Comparison of ENCODE assay signal across 19 mouse cellular contexts in the genomic region with DNA sequence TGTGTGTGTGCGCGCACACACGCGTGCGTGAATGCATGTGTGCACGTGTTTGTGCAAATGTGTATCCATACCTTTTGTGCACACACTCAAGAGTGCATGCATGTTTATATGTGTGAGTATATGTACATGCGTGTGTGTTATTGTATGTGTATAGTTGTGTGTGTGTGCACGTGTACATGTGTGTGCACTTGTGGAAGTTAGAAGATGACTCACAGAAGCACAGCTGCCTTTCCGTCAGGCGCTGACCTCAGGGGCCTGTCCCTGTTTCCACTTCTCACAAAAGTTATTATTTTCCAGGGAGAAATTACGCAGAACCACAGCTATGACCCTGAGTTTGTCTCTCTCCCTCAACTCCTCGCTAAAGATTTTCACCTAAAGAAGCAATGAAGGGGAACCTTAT. TPM values are rescaled to one million over a fixed set of nuclear protein-coding genes. Genes with fewer than 3 reads are reported as not detected.
DNase-seq lines count a peak whose midpoint lies in the region; TF ChIP-seq lines count a peak whose summit lies in the region.
"Had no signal": no experiment of that assay in that cellular context is flagged by ENCODE, and none has a peak within 500 bp of the region (broad histone marks: within the 10 kb centered on the region; RNA-seq: fewer than 3 reads in every experiment).

No protein-coding gene starts in this region.

- no peaks in the 10 kb centered on the region for H3K36me3 ChIP-seq in CH12.LX (replicated peaks in 1 of 2; ENCODE audit: control insufficient read depth in 1 of 2, insufficient read depth in 1 of 2, low read length in 1 of 2)
- H3K36me3 ChIP-seq: G1E had no signal

- no peak overlapping the region for H3K4me3 ChIP-seq in CH12.LX (replicated peaks in 1 of 3; ENCODE audit: low read depth in 2 of 3, low read length in 2 of 3, poor library complexity in 1 of 3)

- no peak overlapping the region for H3K9ac ChIP-seq in CH12.LX (ENCODE audit: insufficient read depth, low read depth)

- no peak overlapping the region for H3K27ac ChIP-seq in CH12.LX (ENCODE audit: insufficient read depth, low read depth)

- DNase-seq in CH12.LX (ENCODE audit: extremely low read depth): no peak
- no peak for DNase-seq in layer of hippocampus, postnatal 14 days (ENCODE audit: low spot score in 2 of 2)
- DNase-seq: adrenal gland, adult 2 months; adrenal gland, adult 8-10 months; adrenal gland, postnatal 10 days; adrenal gland, postnatal 14 days; adrenal gland, postnatal 25 days; adrenal gland, postnatal 36 days; B cell, adult 2 months; cerebellum, adult 11 months; cerebellum, adult 11-12 months; cerebellum, adult 18-20 months; cerebellum, adult 2 months; cerebellum, adult 8-10 months had no signal

- H3K4me1 ChIP-seq in CH12.LX (ENCODE audit: control insufficient read depth in 1 of 2, insufficient read depth in 2 of 2): peaks cover 19 to 62% of the 10 kb centered on the region in 2 experiments

- H3K9me3 ChIP-seq in CH12.LX (replicated peaks; ENCODE audit: low read length): peaks cover 3% of the 10 kb centered on the region
- H3K9me3 ChIP-seq: G1E had no signal

- no peak overlapping the region for H3K4me2 ChIP-seq in CH12.LX (ENCODE audit: insufficient read depth, low read depth, poor library complexity, severe bottlenecking)

- dilution Hi-C loops in CH12.LX (cut with MboI; ENCODE audit: extremely low pct_ligation_motif_present, extremely low pct_unique_long_range_greater_than_20kb, low sequenced_read_pairs): no loop called here

- peak; percentile 80 for TF ChIP-seq EP300 in CH12.LX (IDR thresholded peaks at IDR 0.05; ENCODE audit: low read length)

- no peak for TF ChIP-seq CTCF in CH12.LX (conservative IDR thresholded peaks at IDR 0.05 in 1 of 2, IDR thresholded peaks at IDR 0.05 in 1 of 2; ENCODE audit: low read depth in 2 of 2, low read length in 2 of 2)

- no peak for TF ChIP-seq RAD21 in CH12.LX (IDR thresholded peaks at IDR 0.05; ENCODE audit: low read depth, low read length)

- peaks cover 7% of the 10 kb centered on the region for H3K27me3 ChIP-seq in CH12.LX (replicated peaks)
- H3K27me3 ChIP-seq: Patski had no signal

- no peak for TF ChIP-seq POLR2A in CH12.LX (IDR thresholded peaks at IDR 0.05; ENCODE audit: low read depth, low read length)

- in situ Hi-C loops in CH12.LX (cut with MboI; ENCODE audit: low pct_ligation_motif_present, low pct_unique_long_range_greater_than_20kb, low sequenced_read_pairs): no loop called here

- no peaks in the 10 kb centered on the region for H3K79me2 ChIP-seq in CH12.LX (replicated peaks; ENCODE audit: control insufficient read depth, extremely low read depth, insufficient read depth, poor library complexity, severe bottlenecking)

TF ChIP-seq in CH12.LX, 34 proteins besides CTCF, POLR2A, EP300 and RAD21:
- 0 out of 2 replicates have a peak, but pooled peaks have one; percentile 3 for TF ChIP-seq NRF1 (IDR thresholded peaks at IDR 0.05; ENCODE audit: low read depth, low read length)
- no peak for TF ChIP-seq HCFC1 (IDR thresholded peaks at IDR 0.05; ENCODE audit: low read depth, low read length)
- peak; percentile 25; the same call in 1 of the 2 replicates for TF ChIP-seq RCOR1 (conservative IDR thresholded peaks at IDR 0.05; ENCODE audit: low read depth, low read length)
- TF ChIP-seq BHLHE40 (IDR thresholded peaks at IDR 0.05; ENCODE audit: low read depth, low read length): peak; percentile 98
- TF ChIP-seq MXI1 (IDR thresholded peaks at IDR 0.05; ENCODE audit: low read depth, low read length): peak; percentile 43; the same call in 1 of the 2 replicates
- TF ChIP-seq GABPA (IDR thresholded peaks at IDR 0.05; ENCODE audit: insufficient replicate concordance, low read depth, low read length): no peak
- peak; percentile 96 for TF ChIP-seq ETS1 (conservative IDR thresholded peaks at IDR 0.05; ENCODE audit: low read depth, low read length)
- no peak for TF ChIP-seq USF1 (IDR thresholded peaks at IDR 0.05; ENCODE audit: low read depth, low read length)
- TF ChIP-seq KAT2A (IDR thresholded peaks at IDR 0.05; ENCODE audit: insufficient replicate concordance, low read length): no peak
- TF ChIP-seq E2F4 (IDR thresholded peaks at IDR 0.05; ENCODE audit: insufficient replicate concordance, low read depth, low read length): no peak
- no peak for TF ChIP-seq TBP (conservative IDR thresholded peaks at IDR 0.05; ENCODE audit: low read depth, low read length)
- peak; percentile 79; the same call in 1 of the 2 replicates for TF ChIP-seq MAX (IDR thresholded peaks at IDR 0.05; ENCODE audit: low read length)
- TF ChIP-seq MEF2A (IDR thresholded peaks at IDR 0.05; ENCODE audit: borderline replicate concordance, low read depth, low read length): peak; percentile 70; the same call in 1 of the 2 replicates
- no peak for TF ChIP-seq ZMIZ1 (IDR thresholded peaks at IDR 0.05; ENCODE audit: low read depth, low read length)
- TF ChIP-seq TCF12 (IDR thresholded peaks at IDR 0.05; ENCODE audit: low read depth, low read length): peak; percentile 87
- TF ChIP-seq IRF4 (IDR thresholded peaks at IDR 0.05; ENCODE audit: low read depth, low read length): peak; percentile 68; the same call in 1 of the 2 replicates
- TF ChIP-seq MYC (IDR thresholded peaks at IDR 0.05; ENCODE audit: low read depth, low read length): 0 out of 2 replicates have a peak, but pooled peaks have one; percentile 47

RNA-seq across cellular contexts. Expression of gene Gng7, which starts 30.5 kb away (rescaled TPM):
- 0.46 and 0.47 TPM in 2 replicates for total RNA-seq in CH12.LX (2012; rRNA removed)
- not detected in 2 replicates for total RNA-seq in CH12.LX (2014; rRNA removed)
- polyA plus RNA-seq in CH12.LX (2012; ENCODE audit: insufficient read length, low read depth): 0.24 and 0.68 TPM in 2 replicates
- 100 to 1,000 TPM; 170 to 173 TPM for total RNA-seq in layer of hippocampus, postnatal 14 days (2021)
- polyA plus RNA-seq: activated CD4-positive, CD25-positive, alpha-beta regulatory T cell, adult 4 months had no signal

RNA-seq across cellular contexts. Expression of gene Diras1, which starts 41.2 kb away (rescaled TPM):
- total RNA-seq in CH12.LX (2012; rRNA removed): not detected in 2 replicates
- not detected in 2 replicates for total RNA-seq in CH12.LX (2014; rRNA removed)
- not detected in 2 replicates for polyA plus RNA-seq in CH12.LX (2012; ENCODE audit: insufficient read length, low read depth)
- total RNA-seq in layer of hippocampus, postnatal 14 days (2021): 100 to 1,000 TPM; 100 to 105 TPM
- total RNA-seq: MEL had no signal
- polyA plus RNA-seq: CD4-positive, CD25-positive, alpha-beta regulatory T cell, adult 4 months had no signal

RNA-seq across cellular contexts. Expression of gene Slc39a3, which starts 53.0 kb away (rescaled TPM):
- total RNA-seq in CH12.LX (2012; rRNA removed): 6.3 and 7.2 TPM in 2 replicates
- total RNA-seq in CH12.LX (2014; rRNA removed): 3.5 and 3.9 TPM in 2 replicates
- 4.2 and 4.3 TPM in 2 replicates for polyA plus RNA-seq in CH12.LX (2012; ENCODE audit: insufficient read length, low read depth)
- 10 to 100 TPM; 63.9 to 70.2 TPM for total RNA-seq in layer of hippocampus, postnatal 14 days (2021)

RNA-seq across cellular contexts. Expression of gene Gadd45b, which starts 54.4 kb away (rescaled TPM):
- total RNA-seq in CH12.LX (2012; rRNA removed) (36.2 and 52.5 TPM in 2 replicates), CH12.LX (2014; rRNA removed) (19.3 and 24.4 TPM in 2 replicates)
- polyA plus RNA-seq in CH12.LX (2012; ENCODE audit: insufficient read length, low read depth): 14.9 and 16.4 TPM in 2 replicates
- total RNA-seq in layer of hippocampus, postnatal 14 days (2021): 10 to 100 TPM; 14.0 to 17.6 TPM

Comparison
In these comparisons a context has a peak if more than half of its experiments do, and no peak if none do; other contexts are left out.
1. RNA of gene Gng7, which starts 30.5 kb away (total RNA-seq): 170 to 173 TPM in layer of hippocampus, postnatal 14 days; 0.46 to 0.47 TPM in CH12.LX; every median in the first group is over 100 times any median in the second.
2. RNA of gene Diras1, which starts 41.2 kb away (total RNA-seq): 100 to 105 TPM in layer of hippocampus, postnatal 14 days; not detected in CH12.LX; every median in the first group is over 100 times any median in the second.
3. RNA of gene Slc39a3, which starts 53.0 kb away (total RNA-seq): 63.9 to 70.2 TPM in layer of hippocampus, postnatal 14 days; 3.5 to 7.2 TPM in CH12.LX; every median in the first group is over 4 times any median in the second.